Mouse (Mus musculus): ENCODE results near the gene Pigk.
A peak's percentile ranks its signal among the peaks of the same experiment; 100 is the strongest.
"Not testable (repeated sequence)": the region's sequence is repeated elsewhere in the genome, so short reads cannot be mapped to it uniquely, and the experiment has no call there.

Gene Pigk

GRCm38 (mm10) chr3:152767485-152767884, 53.6 kb downstream of the Pigk start:
- no peak for DNase-seq (ENCODE audit: extremely low spot score)

GRCm38 (mm10) chr3:152770056-152770455, 56.2 kb downstream of the Pigk start:
- no peak for DNase-seq (ENCODE audit: extremely low spot score)

- DNase-seq (ENCODE audit: extremely low spot score) = no peak
These were observed 62.5 kb downstream of the Pigk start for GRCm38 (mm10) chr3:152776363-152776762.

GRCm38 (mm10) chr3:152776872-152777540, 63.1 kb downstream of the Pigk start:
- DNase-seq (ENCODE audit: extremely low spot score) = no peak

- no peak for DNase-seq (ENCODE audit: extremely low spot score)
These were observed 65.9 kb downstream of the Pigk start for GRCm38 (mm10) chr3:152779819-152780218.

GRCm38 (mm10) chr3:152783792-152784191, 69.9 kb downstream of the Pigk start:
- DNase-seq (ENCODE audit: extremely low spot score) = peak; percentile 71

GRCm38 (mm10) chr3:152784353-152784752, 70.5 kb downstream of the Pigk start:
- DNase-seq (ENCODE audit: extremely low spot score) = not testable (repeated sequence)

- not testable (repeated sequence) for DNase-seq (ENCODE audit: extremely low spot score)
These were observed 74.5 kb downstream of the Pigk start for GRCm38 (mm10) chr3:152788301-152788953.

GRCm38 (mm10) chr3:152792601-152793000, 78.7 kb downstream of the Pigk start:
- DNase-seq (ENCODE audit: extremely low spot score) = no peak

- DNase-seq (ENCODE audit: extremely low spot score) = no peak
These were observed 79.1 kb downstream of the Pigk start for GRCm38 (mm10) chr3:152793006-152793405.

- no peak for DNase-seq (ENCODE audit: extremely low spot score)
These were observed 82.3 kb downstream of the Pigk start for GRCm38 (mm10) chr3:152796216-152796615.

GRCm38 (mm10) chr3:152797354-152797753, 83.5 kb downstream of the Pigk start:
- peak; percentile 39 for DNase-seq (ENCODE audit: extremely low spot score)

- DNase-seq (ENCODE audit: extremely low spot score) = peak; percentile 24
These were observed 86.0 kb downstream of the Pigk start for GRCm38 (mm10) chr3:152799738-152800431.

- no peak for DNase-seq (ENCODE audit: extremely low spot score)
These were observed 100.0 kb downstream of the Pigk start for GRCm38 (mm10) chr3:152813905-152814304.

- DNase-seq (ENCODE audit: extremely low spot score) = no peak
These were observed 101.2 kb downstream of the Pigk start for GRCm38 (mm10) chr3:152815110-152815509.

- no peak for DNase-seq (ENCODE audit: extremely low spot score)
These were observed 106.5 kb downstream of the Pigk start for GRCm38 (mm10) chr3:152820406-152820805.

GRCm38 (mm10) chr3:152821202-152821601, 107.3 kb downstream of the Pigk start:
- DNase-seq (ENCODE audit: extremely low spot score) = peak; percentile 70

- no peak for DNase-seq (ENCODE audit: extremely low spot score)
These were observed 117.5 kb downstream of the Pigk start for GRCm38 (mm10) chr3:152831377-152831776.

- no peak for DNase-seq (ENCODE audit: extremely low spot score)
These were observed 118.1 kb downstream of the Pigk start for GRCm38 (mm10) chr3:152831974-152832373.

GRCm38 (mm10) chr3:152832436-152832835, 118.5 kb downstream of the Pigk start:
- no peak for DNase-seq (ENCODE audit: extremely low spot score)

GRCm38 (mm10) chr3:152837407-152837806, 123.5 kb downstream of the Pigk start:
- DNase-seq (ENCODE audit: extremely low spot score) = no peak

GRCm38 (mm10) chr3:152837938-152838337, 124.0 kb downstream of the Pigk start:
- no peak for DNase-seq (ENCODE audit: extremely low spot score)

- DNase-seq (ENCODE audit: extremely low spot score) = no peak
These were observed 127.4 kb downstream of the Pigk start for GRCm38 (mm10) chr3:152841264-152841663.
